Mouse (Mus musculus): Measurements from ENCODE around the gene Ttc6.

GRCm38 (mm10) chr12:57615137-57615536, 51.2 kb downstream of the Ttc6 start:
- TF ChIP-seq ZNF384 (IDR thresholded peaks at IDR 0.05; ENCODE audit: low read depth, low read length) = no peak
- no peak for TF ChIP-seq MAFK (IDR thresholded peaks at IDR 0.05; ENCODE audit: insufficient read depth, low read depth, low read length)
- no peak for TF ChIP-seq HCFC1 (IDR thresholded peaks at IDR 0.05; ENCODE audit: borderline replicate concordance, insufficient read depth, low read length)
- no peak for TF ChIP-seq CHD2 (IDR thresholded peaks at IDR 0.05; ENCODE audit: low read depth, low read length)
